Mouse (Mus musculus) gastrocnemius, postnatal 10 days (tissue): Measurements from ENCODE around the gene Gstt3. TPM values are rescaled to one million over a fixed set of nuclear protein-coding genes. Genes with fewer than 3 reads are reported as not detected.
"Not testable (repeated sequence)": the region's sequence is repeated elsewhere in the genome, so short reads cannot be mapped to it uniquely, and the experiment has no call there.

Experiments used
- DNase-seq: peaks from one replicate; pipeline ENCODE4 v3.0.0; 2021; ENCODE audit warnings: mixed read lengths
- total RNA-seq, 2 experiments: library from RNA; stranded (reverse); gene quantifications; 2 replicates each; pipeline ENCODE4 v1.2.3; 2021

Gstt3 gene
- total RNA-seq, 2 experiments from 2014 or later = 6.0 to 6.3 TPM

GRCm38 (mm10) chr10:75779206-75780174 lies 1.7 kb downstream of the Gstt3 start:
- DNase-seq = no peak

DNA sequence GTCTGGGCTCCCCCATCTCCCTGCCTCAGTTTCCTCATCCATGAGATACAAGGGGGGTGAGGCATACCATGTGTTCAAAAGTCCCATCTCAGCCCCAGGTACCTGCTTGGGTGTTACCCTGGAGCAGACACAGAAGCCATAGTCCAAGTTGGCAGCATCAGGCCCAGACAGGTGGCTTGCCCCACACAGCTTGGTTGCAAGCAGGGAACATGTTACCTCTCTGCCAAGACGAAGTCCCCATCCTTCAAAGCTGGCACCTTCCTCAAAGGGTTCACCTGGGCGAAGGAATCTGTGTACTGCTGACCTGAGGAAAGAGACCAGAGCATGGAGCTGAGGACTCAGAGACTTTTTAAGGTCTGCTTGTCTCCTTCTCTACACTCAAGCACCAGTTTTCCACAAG lies 3.3 kb downstream of the Gstt3 start:
- DNase-seq = no peak

- DNase-seq = no peak
Observed at GRCm38 (mm10) chr10:75776562-75776961, 4.7 kb downstream of the Gstt3 start.

DNA sequence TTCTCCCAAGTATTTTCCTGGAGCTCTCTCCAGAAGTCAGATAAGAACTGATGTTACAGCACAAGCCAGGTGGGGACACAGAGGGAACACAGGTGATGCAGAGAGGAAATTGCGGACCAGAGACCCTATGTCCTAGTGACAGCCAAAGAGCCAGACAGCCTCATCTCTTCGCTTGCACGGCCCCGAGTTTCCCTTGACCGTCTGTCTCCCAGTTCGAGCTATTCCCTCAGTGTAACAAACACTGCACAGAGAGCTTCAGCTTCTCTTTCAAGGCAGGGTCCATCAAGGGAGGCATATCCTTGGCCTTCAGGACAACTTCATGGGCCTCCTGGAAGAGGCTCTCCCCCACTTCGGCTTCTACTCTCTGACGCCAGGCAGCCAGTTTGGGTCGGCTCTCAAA lies 6.6 kb downstream of the Gstt3 start:
- DNase-seq = no peak

- no peak for DNase-seq
Observed at GRCm38 (mm10) chr10:75774102-75774501, 7.1 kb downstream of the Gstt3 start.

GRCm38 (mm10) chr10:75772795-75773664 lies 8.2 kb downstream of the Gstt3 start, which contains the start of gene Ddt:
TSS of gene Ddt (minus strand) at chr10:75773414.
- DNase-seq = peak; percentile 83

DNA sequence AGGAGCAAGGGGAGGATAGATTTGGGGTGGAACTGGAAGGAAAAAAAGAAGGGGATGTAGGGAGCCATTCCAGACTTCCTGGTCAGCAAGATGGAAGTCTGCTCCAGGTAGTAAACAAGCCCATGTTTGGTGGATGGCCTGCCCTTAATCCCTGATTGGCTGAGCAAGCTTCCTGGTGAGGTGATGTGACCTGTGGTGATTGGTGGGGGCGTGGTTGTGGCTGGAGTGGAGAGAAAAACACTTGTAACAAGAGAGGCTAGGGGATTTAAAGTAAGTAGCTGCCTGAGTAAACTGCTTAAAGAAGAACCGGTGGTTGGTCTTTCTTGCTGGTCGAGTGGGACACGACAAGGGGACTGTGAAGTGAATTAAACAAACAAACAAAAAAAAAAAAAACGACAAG lies 13.5 kb downstream of the Gstt3 start:
- DNase-seq = not testable (repeated sequence)

- no peak for DNase-seq
Observed at GRCm38 (mm10) chr10:75766856-75767255, 14.4 kb downstream of the Gstt3 start.

DNA sequence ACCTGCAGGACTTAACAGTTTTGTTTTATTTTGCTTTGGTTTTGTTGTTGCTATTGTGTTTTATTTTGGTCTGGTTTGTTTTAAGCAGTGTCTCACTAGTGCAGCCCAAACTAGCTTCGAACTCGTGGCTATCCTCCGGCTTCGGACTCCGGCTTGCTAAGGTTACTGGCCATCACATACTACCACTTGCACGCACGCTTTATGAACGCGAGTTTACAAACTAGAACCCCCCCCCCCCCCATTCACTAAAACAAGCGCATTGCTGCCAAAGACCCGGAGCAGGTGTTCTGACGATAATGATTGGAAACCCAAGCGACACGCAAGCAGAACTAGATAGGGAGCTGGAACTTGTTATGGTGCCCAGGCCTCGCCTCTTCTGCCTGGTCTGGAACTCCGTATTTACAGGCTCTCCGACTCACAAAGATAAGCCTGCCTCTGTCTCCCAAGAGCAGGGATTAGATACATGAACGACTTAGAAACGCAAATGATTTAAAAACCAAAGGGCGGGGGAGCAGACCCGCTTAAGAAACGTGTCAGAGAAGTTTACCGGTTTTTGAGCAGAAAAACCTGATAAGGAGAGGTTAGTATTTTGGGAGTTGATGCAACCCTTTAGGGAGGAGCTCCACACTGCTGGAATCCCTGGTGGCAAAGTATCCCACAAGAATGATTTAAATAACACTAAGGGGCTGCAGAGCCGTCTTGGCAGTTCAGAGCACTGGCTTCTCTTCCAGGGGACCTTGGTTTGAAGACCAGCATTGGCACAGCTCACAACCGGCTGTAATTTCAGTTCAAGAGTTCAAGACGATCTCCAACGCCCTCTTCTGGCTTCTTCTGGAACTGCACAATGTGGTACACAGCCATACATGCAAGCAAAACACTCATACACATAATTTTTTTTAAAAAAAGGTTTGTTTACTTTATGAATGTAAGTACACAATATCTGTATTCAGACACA lies 16.4 kb downstream of the Gstt3 start:
- peak; percentile 68 for DNase-seq

DNA sequence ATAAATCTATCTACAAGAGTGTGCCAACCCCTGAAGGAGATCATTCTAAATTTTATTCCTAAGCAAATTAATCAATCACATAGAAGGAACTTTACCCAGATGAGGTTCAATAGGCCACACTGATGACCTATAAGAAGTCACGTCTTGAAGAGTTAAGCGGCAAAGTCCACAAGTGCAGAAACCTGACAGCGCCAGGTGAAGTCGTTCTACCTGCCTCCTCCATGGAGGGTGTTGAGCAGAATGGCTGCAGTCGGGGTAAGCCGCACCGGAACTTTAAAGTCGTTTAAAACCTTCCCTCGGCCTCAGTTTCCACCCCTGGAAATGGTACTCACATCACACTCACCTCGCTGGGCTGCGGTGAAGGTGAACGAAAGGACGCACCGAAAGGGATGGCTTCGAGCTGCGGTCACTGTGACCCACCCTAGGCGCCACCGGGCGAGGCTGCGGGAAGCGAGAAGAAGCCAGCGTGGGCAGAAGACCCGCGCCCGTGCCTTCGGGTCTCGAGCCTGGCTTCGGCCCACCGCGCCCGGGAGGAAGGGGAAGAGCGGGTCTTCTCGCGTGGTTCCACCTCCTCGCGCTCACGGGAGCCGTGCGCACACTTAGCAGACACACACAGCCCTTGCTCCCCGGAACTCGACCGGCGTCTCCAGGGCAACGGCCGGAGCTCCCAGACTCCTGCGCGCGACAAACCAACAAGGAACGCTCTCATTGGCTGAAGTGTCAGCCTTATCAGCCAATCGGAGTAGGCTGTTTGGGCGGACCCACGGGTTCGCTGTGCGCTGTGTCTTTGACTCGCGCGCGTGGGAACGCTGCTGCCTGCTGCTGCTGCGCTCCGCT lies 17.3 kb downstream of the Gstt3 start, which contains the start of gene Cabin1:
Gene Cabin1, minus strand, starts transcription at position 660 of the 837 bp plus-strand sequence.
- DNase-seq = peak; percentile 93

DNA sequence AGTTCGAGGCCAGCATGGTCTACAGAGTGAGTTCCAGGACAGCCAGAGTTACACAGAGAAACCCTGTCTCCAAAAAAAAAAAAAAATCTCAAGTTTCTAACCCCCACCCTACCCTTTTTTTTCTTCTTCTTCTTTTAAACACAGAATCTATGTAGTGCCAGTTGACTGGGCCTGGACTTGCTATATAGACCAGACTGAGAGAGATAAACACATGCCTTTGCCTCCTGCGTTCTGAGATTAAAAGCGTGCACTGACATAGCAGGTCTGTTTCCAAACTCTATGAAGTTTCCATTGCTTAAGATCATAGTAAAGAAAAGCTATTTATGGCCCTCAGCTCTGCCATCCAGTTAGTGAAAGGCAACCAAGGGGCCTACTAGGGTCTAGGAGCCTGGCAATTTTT lies 18.8 kb downstream of the Gstt3 start:
- no peak for DNase-seq

GRCm38 (mm10) chr10:75760311-75760710 lies 20.9 kb downstream of the Gstt3 start:
- no peak for DNase-seq

- no peak for DNase-seq
Observed at GRCm38 (mm10) chr10:75756719-75757118, 24.5 kb downstream of the Gstt3 start.

DNA sequence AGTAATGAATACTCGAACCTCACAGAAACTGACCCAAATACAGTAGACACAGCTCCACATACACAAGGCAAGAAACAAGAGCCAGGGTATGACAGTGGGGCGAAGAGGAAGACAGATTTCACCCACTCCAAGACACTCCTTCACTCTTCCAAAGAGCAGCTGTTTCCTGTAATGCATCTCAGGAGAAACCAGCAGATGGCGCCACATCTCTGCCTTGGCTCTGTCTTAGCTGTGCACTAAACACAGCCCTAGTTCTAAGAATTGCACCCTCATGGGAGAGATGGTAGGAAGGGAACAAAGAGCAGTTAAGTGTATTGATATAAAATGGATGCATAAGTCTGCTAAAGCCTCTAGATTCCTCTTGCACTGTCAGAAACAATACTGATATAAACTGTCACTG lies 37.2 kb downstream of the Gstt3 start:
- peak; percentile 87 for DNase-seq

GRCm38 (mm10) chr10:75743369-75743768 lies 37.8 kb downstream of the Gstt3 start:
- no peak for DNase-seq

DNA sequence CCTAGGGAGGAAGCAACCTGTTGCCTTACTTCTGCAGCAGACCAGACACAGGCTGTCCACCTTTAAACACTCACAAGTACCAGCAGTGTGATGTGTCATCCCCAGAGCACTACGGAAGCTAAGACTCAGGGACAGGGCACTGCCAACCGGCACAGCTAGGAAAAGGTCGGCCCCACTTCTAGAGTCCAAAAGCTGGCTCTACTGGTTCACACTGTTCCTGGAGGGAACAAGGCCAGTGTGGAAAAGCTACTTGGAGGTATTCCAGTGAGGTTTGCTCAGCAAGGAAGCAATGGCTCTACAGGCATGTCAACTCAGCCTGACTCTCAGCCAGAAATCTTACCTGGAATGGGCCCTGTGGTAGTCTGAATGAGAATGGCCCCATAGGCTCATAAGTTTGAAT lies 40.3 kb downstream of the Gstt3 start:
- DNase-seq = no peak

DNA sequence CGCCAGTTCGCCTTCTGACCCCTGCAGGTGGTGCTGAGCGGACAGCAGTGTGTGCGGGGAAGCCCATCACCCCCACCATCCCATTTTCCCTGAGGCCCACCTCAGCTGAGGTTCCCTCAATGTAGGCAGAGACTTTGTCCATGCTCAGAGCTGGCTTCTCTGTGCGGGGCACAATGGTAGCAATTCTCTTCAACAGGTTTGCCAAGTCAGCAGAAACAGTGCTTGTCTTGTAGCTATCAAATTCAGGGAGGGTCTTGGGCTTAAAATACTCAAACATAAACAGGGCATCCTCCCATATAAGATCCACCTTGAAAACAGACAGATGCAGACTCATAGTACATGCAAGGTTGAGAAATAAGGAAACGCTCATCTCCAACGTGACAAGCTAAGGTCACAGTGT lies 55.8 kb downstream of the Gstt3 start:
- DNase-seq = no peak
